Mouse (Mus musculus) midbrain, embryonic 16.5 days (tissue): ENCODE measurements around the gene Ssr3. TPM values are rescaled to one million over a fixed set of nuclear protein-coding genes. Genes with fewer than 3 reads are reported as not detected.

Source experiments
- ATAC-seq: fragments of 200-750 bp; cut with Nextera tagmentation; 2 replicates; pipeline ENCODE4 v1.8.0; 2017; ENCODE audit warnings: moderate TSS enrichment
- H3K27ac ChIP-seq: fragments of 300-500 bp; sonication (generic); 2 replicates; pipeline ENCODE4 v1.5.1; 2014; ENCODE audit warnings: mild to moderate bottlenecking, low read length, mixed read lengths
- H3K27me3 ChIP-seq: fragments of 300-500 bp; sonication (generic); 2 replicates; pipeline ENCODE4 v1.6.1; 2014; ENCODE audit warnings: low read depth, low read length, mixed read lengths; ENCODE audit not compliant: control insufficient read depth, insufficient read depth
- H3K36me3 ChIP-seq: fragments of 300-500 bp; sonication (generic); 2 replicates; pipeline ENCODE4 v1.6.1; 2014; ENCODE audit warnings: mild to moderate bottlenecking, low read length, moderate library complexity, mixed read lengths; ENCODE audit not compliant: control insufficient read depth, insufficient read depth
- H3K4me1 ChIP-seq: fragments of 300-500 bp; sonication (generic); 2 replicates; pipeline ENCODE4 v1.6.1; 2014; ENCODE audit warnings: mild to moderate bottlenecking, low read length, mixed read lengths; ENCODE audit not compliant: control insufficient read depth, insufficient read depth
- H3K4me2 ChIP-seq: fragments of 300-500 bp; sonication (generic); 2 replicates; pipeline ENCODE4 v1.6.1; 2014; ENCODE audit warnings: mild to moderate bottlenecking, low read length, mixed read lengths
- H3K4me3 ChIP-seq: fragments of 300-500 bp; sonication (generic); 2 replicates; pipeline ENCODE4 v1.5.1; 2014; ENCODE audit warnings: low read depth, mild to moderate bottlenecking, low read length, moderate library complexity, mixed read lengths
- H3K9ac ChIP-seq: fragments of 300-500 bp; sonication (generic); 2 replicates; pipeline ENCODE4 v1.6.1; 2014; ENCODE audit warnings: low read depth, low read length, mixed read lengths
- H3K9me3 ChIP-seq: fragments of 300-500 bp; sonication (generic); replicated peaks from 2 replicates; pipeline ENCODE4 v1.6.1; 2014; ENCODE audit warnings: mild to moderate bottlenecking, low read length, mixed read lengths; ENCODE audit not compliant: control insufficient read depth, poor library complexity, severe bottlenecking
- WGBS: fragments of 180-500 bp; shearing (Covaris S2); extraction: QIAGEN DNeasy Blood & Tissue Kit; methylation state at CpG from one replicate; pipeline ENCODE4 v1.1.7; 2014; 5-methylcytosine and 5-hydroxymethylcytosine counted together
- polyA plus RNA-seq: library from polyadenylated mRNA; unstranded; fragments of >200 nt; fragmentation: Nextera tagmentation; extraction: Ambion mirVana; gene quantifications from 2 replicates; pipeline ENCODE4 v1.2.1, GENCODE M21; 2015

Gene Ssr3
- polyA plus RNA-seq, 1 experiment from 2014 or later = 172 TPM

DNA sequence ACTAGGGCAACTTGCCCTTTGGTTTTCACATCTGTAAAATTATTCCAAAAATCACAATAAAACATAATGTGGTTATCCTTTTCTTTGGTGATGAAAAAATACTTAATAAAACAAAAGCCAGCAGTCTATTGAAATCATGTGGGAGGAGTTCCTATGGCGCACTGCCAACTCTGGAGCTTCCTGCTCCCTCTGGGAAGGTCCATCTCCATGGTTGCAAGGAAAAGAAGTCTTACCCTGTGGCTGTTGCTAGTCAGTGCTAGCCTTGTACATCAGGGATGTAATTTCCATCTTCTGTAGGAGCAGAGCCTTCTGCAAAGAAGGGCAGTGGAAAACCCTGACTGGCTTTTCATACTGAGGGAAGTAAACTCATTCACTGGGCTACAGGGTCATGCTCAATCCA, 29.0 kb downstream of the Ssr3 start:
- Histone ChIP-seq H3K27me3 (no peaks in the 10 kb centered on the region), H3K4me1 (no peaks in the 10 kb centered on the region), H3K4me3 (no peak overlapping the region), H3K27ac (no peak overlapping the region), H3K9me3 (no peaks in the 10 kb centered on the region), H3K36me3 (0 out of 2 replicates have a peak, but pooled peaks cover 2% of the 10 kb centered on the region), H3K4me2 (no peak overlapping the region), H3K9ac (no peak overlapping the region)
- WGBS = 96% methylated on average over 1 of the region's 1 CpGs
- ATAC-seq = no peak

DNA sequence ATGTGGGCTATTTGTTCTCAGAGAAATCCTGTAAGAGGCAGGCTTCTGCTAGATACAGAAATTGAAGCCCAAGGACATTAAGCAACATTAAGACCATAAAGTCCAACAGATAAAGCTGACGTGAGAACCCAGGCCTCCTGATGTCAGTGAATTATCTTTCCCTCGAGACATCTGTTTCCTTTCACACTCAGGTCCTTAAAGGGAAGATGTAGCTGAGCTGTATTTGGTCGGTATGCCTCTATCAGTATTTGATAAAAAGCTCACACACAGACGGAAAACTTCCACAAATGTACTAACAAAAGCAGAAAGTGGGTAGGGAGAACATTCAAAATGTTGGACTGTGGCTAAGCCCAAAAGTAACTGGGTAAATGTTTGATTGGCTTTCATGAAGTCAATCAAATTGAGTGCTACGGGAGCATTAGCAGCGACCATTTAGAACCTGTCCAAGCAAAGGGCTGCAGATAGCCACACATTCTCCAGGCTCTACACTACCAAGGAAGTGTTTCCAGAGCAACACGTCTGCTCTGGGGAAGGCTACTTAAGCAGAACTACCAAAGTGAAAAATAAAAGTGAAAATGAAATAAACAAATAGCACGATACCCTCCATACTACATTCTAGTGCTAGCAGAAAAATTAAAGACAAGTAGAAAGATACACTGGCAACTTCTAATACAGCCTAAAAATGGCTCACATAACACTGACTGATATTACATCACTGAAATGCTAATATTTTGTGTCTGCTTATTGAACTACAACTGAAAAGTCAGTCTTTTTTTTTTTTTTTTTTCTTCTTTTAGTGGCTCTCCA, 32.1 kb downstream of the Ssr3 start:
- WGBS = 83% methylated on average over 8 of the region's 8 CpGs
- H3K4me1 ChIP-seq = no peaks in the 10 kb centered on the region
- H3K4me2 ChIP-seq = no peak overlapping the region
- no peaks in the 10 kb centered on the region for H3K9me3 ChIP-seq
- no peak overlapping the region for H3K4me3 ChIP-seq
- H3K27me3 ChIP-seq = no peaks in the 10 kb centered on the region
- H3K27ac ChIP-seq = no peak overlapping the region
- H3K36me3 ChIP-seq = no peaks in the 10 kb centered on the region
- no peak for ATAC-seq
- H3K9ac ChIP-seq = no peak overlapping the region

DNA sequence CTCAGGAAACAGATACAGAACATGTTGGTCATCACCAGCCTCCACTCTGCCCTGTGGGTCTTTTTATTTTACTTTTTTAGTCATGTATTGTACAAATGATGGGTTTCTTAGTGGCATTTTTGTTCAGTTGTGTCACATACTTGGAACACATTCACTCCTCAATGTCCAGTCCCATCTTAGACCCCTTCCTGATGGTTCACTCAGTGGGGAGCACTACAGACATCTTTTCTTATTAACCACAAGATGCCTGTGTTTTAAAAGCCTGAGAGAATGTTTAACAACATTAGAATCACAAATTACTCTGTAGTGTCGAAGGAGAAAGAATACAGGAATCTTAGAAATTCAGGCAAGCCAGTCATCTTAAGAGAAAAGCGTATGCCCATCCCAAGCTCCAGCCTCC, 33.6 kb downstream of the Ssr3 start:
- Histone ChIP-seq H3K4me3 (no peak overlapping the region), H3K9ac (no peak overlapping the region), H3K9me3 (no peaks in the 10 kb centered on the region), H3K36me3 (no peaks in the 10 kb centered on the region), H3K4me1 (no peaks in the 10 kb centered on the region), H3K27ac (no peak overlapping the region), H3K27me3 (no peaks in the 10 kb centered on the region), H3K4me2 (no peak overlapping the region)
- 45% methylated on average over 2 of the region's 2 CpGs for WGBS
- ATAC-seq = no peak

GRCm38 (mm10) chr3:65358275-65358674, 34.1 kb downstream of the Ssr3 start:
- Histone ChIP-seq H3K36me3 (no peaks in the 10 kb centered on the region), H3K9ac (no peak overlapping the region), H3K4me2 (no peak overlapping the region), H3K4me1 (no peaks in the 10 kb centered on the region), H3K9me3 (no peaks in the 10 kb centered on the region), H3K27me3 (no peaks in the 10 kb centered on the region), H3K4me3 (no peak overlapping the region), H3K27ac (no peak overlapping the region)
- 13% methylated on average over 2 of the region's 2 CpGs for WGBS
- no peak for ATAC-seq

GRCm38 (mm10) chr3:65355479-65355878, 36.9 kb downstream of the Ssr3 start:
- Histone ChIP-seq H3K9ac (no peak overlapping the region), H3K27me3 (no peaks in the 10 kb centered on the region), H3K36me3 (no peaks in the 10 kb centered on the region), H3K4me1 (no peaks in the 10 kb centered on the region), H3K9me3 (no peaks in the 10 kb centered on the region), H3K4me3 (no peak overlapping the region), H3K4me2 (no peak overlapping the region), H3K27ac (no peak overlapping the region)
- ATAC-seq = no peak
- WGBS = 59% methylated on average over 6 of the region's 6 CpGs

- no peak for ATAC-seq
- 74% methylated on average over 10 of the region's 10 CpGs for WGBS
- H3K4me3 ChIP-seq = no peak overlapping the region
Measured at GRCm38 (mm10) chr3:65353263-65354037, 39.0 kb downstream of the Ssr3 start.

DNA sequence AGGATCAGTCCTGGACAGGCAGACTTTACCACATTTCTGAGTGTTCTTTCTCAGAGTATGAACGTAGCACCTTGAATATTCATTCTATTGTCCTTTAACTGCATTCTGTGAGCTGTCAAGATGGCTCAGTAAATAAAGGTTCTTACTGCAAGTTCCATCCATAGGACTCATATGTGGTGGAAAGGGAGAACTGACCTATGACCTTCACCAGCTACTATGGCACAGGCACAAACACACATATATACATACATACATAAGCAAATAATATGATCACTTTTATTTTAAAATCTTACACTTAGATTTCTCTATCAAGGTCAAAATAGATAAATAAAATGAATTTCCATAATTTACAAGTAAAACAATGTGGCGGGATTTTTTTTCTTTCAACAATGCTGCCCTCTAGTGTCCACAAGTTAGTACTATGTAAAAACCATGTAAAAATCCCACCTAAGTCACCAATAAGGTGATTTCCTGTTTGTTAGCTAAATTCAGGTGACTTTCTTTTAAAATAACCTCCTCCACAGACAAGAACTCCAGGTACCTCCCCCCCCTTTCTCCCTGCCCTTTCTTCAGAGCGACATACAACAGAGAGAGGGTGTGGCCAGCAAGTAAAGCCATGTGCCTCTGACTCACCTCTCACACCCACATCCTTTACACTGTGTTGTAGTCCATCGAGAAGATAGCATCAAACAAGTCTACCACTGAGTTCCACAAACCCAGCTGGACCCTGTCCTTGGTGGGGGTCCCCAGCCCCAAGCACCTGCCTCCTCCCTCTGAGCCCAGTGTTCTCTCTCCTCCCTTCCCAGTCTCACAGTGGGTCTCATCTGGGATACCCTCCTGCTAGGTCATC, 39.9 kb downstream of the Ssr3 start:
- H3K4me2 ChIP-seq = no peak overlapping the region
- no peak overlapping the region for H3K27ac ChIP-seq
- no peaks in the 10 kb centered on the region for H3K36me3 ChIP-seq
- ATAC-seq = peak; percentile 71
- no peaks in the 10 kb centered on the region for H3K27me3 ChIP-seq
- H3K9ac ChIP-seq = no peak overlapping the region
- H3K4me3 ChIP-seq = no peak overlapping the region
- H3K4me1 ChIP-seq = no peaks in the 10 kb centered on the region
- 51% methylated on average over 4 of the region's 4 CpGs for WGBS
- H3K9me3 ChIP-seq = no peaks in the 10 kb centered on the region

More at GRCm38 (mm10) chr3:65353263-65354037, 39.0 kb downstream of the Ssr3 start:
- Histone ChIP-seq H3K4me1 (no peaks in the 10 kb centered on the region), H3K27me3 (no peaks in the 10 kb centered on the region), H3K9ac (no peak overlapping the region), H3K36me3 (no peaks in the 10 kb centered on the region), H3K4me2 (no peak overlapping the region), H3K9me3 (no peaks in the 10 kb centered on the region), H3K27ac (no peak overlapping the region)

GRCm38 (mm10) chr3:65346176-65346575, 46.2 kb downstream of the Ssr3 start:
- no peaks in the 10 kb centered on the region for H3K27me3 ChIP-seq
- no peak for ATAC-seq

More at GRCm38 (mm10) chr3:65346176-65346575, 46.2 kb downstream of the Ssr3 start:
- Histone ChIP-seq H3K27ac (no peak overlapping the region), H3K9me3 (no peaks in the 10 kb centered on the region), H3K4me3 (no peak overlapping the region), H3K4me1 (no peaks in the 10 kb centered on the region), H3K9ac (no peak overlapping the region), H3K4me2 (no peak overlapping the region), H3K36me3 (no peaks in the 10 kb centered on the region)
- WGBS = 90% methylated on average over 1 of the region's 1 CpGs
